Mouse (Mus musculus) cerebellum, postnatal 36 days (tissue): ENCODE results near the gene Mmp28.

ENCODE experiments used
- DNase-seq, 2 experiments: peaks; one replicate each; pipeline ENCODE4 v3.0.0; 2021 to 2022; ENCODE audit warnings: mixed read lengths in 2 of 2

The Mmp28 gene

GRCm38 (mm10) chr11:83445001-83445400, 17.9 kb downstream of the Mmp28 start:
- DNase-seq, result no peak

- DNase-seq, result no peak
These were observed 19.0 kb downstream of the Mmp28 start for GRCm38 (mm10) chr11:83443824-83444223.

- peak; percentile 81 to 91 for DNase-seq
These were observed 20.1 kb downstream of the Mmp28 start for GRCm38 (mm10) chr11:83442596-83443267.

- DNase-seq, result peak in 1 of 2 experiments; percentile 15
These were observed 21.6 kb downstream of the Mmp28 start for GRCm38 (mm10) chr11:83441235-83441634.

- peak; percentile 89 to 92 for DNase-seq
These were observed 22.5 kb downstream of the Mmp28 start for GRCm38 (mm10) chr11:83440081-83441064.

- DNase-seq, result no peak
These were observed 23.3 kb downstream of the Mmp28 start for GRCm38 (mm10) chr11:83439426-83440060.

- DNase-seq, result no peak
These were observed 25.5 kb downstream of the Mmp28 start, which contains the start of gene 1700020L24Rik for GRCm38 (mm10) chr11:83437377-83437776. Gene 1700020L24Rik (plus strand): TSS chr11:83437677.

- DNase-seq, result no peak
These were observed 30.3 kb downstream of the Mmp28 start for GRCm38 (mm10) chr11:83432533-83432932.

GRCm38 (mm10) chr11:83429355-83429754, 33.5 kb downstream of the Mmp28 start, which contains the start of gene Gas2l2:
Gene Gas2l2 (minus strand): TSS chr11:83429455.
- DNase-seq, result no peak

- no peak for DNase-seq
These were observed 35.9 kb downstream of the Mmp28 start for GRCm38 (mm10) chr11:83426964-83427363.

GRCm38 (mm10) chr11:83424681-83425080, 38.2 kb downstream of the Mmp28 start:
- peak; percentile 78 to 88 for DNase-seq

- DNase-seq, result no peak
These were observed 41.6 kb downstream of the Mmp28 start for GRCm38 (mm10) chr11:83421305-83421704.

- peak in 1 of 2 experiments; percentile 27 for DNase-seq
These were observed 42.5 kb downstream of the Mmp28 start for GRCm38 (mm10) chr11:83420338-83420737.

GRCm38 (mm10) chr11:83418566-83418965, 44.3 kb downstream of the Mmp28 start:
- DNase-seq, result peak; percentile 44

GRCm38 (mm10) chr11:83417708-83418107, 45.2 kb downstream of the Mmp28 start:
- DNase-seq, result no peak

GRCm38 (mm10) chr11:83417080-83417479, 45.8 kb downstream of the Mmp28 start:
- no peak for DNase-seq

- DNase-seq, result no peak
These were observed 52.4 kb downstream of the Mmp28 start for GRCm38 (mm10) chr11:83410510-83410909.

- peak; percentile 41 to 45 for DNase-seq
These were observed 53.0 kb downstream of the Mmp28 start for GRCm38 (mm10) chr11:83409792-83410291.

GRCm38 (mm10) chr11:83409087-83409754, 53.6 kb downstream of the Mmp28 start, which contains the start of gene Rasl10b:
Gene Rasl10b (plus strand): TSS chr11:83409137.
- peak; percentile 58 to 67 for DNase-seq

- no peak for DNase-seq
These were observed 54.6 kb downstream of the Mmp28 start for GRCm38 (mm10) chr11:83408242-83408641.

GRCm38 (mm10) chr11:83406391-83406790, 56.5 kb downstream of the Mmp28 start:
- no peak for DNase-seq

- no peak for DNase-seq
These were observed 59.1 kb downstream of the Mmp28 start for GRCm38 (mm10) chr11:83403787-83404186.
